Mouse (Mus musculus) embryo, embryonic 10.5 days (tissue): Measurements from ENCODE around the gene Olfr994.

ENCODE experiments used
- DNase-seq: peaks from one replicate; pipeline ENCODE4 v3.0.0-alpha.2; 2015; ENCODE audit warnings: low spot score

Gene Olfr994

DNA sequence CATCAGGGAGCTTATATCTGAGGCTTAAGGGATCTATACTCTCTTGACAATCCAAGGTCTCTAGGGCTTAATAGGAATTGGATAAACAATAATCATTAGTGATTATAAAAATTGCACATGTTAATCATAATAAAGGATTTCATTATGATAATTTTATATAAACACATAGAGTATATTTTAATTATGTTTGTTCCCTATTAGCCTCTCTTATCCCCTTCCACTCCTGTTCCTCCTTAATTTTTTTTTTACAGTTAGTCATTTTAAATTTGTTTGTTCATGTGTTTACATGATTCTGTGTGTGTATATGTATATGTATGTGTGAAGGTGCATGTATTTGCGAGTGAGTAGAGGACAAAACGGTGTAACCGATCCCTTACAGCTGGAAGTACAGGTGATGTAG is at the start of gene Olfr994:
Olfr994 (minus strand) TSS at position 101 of the 400 bp plus-strand sequence.
- DNase-seq: no peak

DNA sequence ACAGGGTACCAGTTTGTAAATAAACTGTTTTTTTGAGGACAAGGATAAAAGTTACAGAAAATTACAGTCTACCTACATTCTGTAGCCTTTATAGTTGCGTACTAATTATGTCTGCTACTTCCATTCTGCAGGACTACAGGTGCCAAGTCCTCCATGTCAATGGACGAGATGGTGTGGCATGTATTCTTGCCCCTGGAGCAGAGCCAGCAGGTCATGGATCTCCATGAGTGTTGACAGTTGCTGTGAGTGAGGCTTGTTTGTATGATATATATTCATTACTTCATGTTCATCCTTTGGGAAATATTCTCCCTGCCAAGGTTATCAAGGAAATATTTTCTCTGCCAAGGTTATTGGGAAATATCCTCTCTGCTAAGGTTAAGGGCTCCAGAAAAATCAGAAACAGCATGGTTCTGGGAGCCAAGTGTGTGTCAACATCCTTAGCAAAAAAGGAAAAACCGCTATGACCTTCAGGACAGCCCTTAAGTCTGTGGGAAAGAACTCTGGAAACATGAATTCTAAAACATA is 30.6 kb upstream of the Olfr994 start:
- no peak for DNase-seq

DNA sequence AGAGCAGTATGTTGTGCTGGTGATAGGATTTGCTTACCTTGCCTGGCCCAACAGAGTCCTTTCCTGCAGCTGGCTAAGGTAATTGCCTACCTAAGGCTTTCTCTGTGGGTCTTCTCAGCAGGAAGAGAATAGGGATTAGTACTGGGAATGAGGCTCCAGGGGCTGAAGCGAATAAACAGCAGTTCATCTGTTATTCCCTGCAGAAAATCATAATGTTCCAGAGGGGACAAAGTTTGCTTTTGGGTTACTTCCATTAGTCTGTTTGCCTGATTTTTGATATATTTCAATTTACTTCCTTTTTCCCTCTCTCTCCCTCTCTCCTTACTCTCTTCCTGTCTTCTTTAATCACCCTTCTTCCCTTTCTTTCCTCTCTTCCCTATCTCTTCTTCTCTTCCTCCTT is 7.3 kb upstream of the Olfr994 start, which contains the start of gene Olfr995:
Olfr995 (minus strand) TSS at position 101 of the 400 bp plus-strand sequence.
- DNase-seq: no peak

DNA sequence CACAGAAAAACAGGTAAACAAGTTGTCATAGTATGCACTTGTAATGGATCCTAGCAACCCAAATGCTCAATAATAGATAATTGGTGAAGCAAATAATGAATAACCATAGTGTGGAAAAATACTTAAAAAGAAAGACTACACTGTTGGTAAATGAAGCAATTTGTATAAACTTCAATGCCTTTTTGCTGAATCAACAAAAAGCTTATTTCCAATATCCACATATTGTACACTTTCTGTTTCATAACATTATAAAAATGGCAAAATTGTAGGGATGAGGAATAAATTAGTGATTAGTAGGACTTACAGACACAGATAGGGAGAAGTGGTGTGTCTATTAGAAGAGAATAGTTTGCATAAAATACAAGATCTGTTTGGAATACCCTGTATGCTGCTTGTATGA is 6.3 kb upstream of the Olfr994 start:
- no peak for DNase-seq

DNA sequence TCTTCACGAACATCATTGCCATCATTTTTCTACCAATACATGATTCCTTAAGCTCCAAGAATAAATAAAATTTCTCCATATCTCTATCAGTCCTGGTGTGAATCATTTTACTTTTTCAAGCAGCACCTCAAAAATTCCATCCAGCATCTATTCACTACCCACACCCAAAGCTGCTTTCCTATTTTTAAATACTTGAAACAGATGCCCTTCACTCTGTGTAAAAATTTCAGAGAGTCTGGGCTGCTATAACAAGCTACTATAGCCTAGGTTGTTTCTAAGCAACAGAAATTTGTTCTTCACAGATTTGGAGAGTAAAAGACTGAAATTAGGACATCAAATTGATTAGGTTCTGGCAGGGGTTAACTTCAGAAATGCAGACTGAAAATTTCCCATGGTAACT is 10.4 kb downstream of the Olfr994 start:
- DNase-seq: no peak

DNA sequence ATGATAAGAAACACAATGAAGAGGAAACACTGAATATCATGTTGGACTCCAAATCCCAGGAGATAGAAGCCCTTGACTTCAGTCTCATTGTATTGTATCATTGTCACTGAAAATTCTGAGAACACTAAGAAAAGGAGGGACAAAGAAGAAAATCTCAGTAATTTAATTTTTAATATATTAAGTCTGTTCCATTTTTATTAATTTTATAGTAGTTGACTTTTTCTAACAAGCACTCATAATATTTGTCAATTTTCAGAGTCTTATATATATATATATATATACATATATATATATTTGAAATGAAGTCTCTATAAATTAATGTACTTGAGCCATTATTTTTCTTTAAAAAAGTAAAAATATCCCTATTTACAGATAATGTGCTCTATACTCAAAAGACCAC is 21.5 kb downstream of the Olfr994 start, which contains the start of gene Olfr993:
Olfr993 (minus strand) TSS at position 101 of the 400 bp plus-strand sequence.
- DNase-seq: no peak

DNA sequence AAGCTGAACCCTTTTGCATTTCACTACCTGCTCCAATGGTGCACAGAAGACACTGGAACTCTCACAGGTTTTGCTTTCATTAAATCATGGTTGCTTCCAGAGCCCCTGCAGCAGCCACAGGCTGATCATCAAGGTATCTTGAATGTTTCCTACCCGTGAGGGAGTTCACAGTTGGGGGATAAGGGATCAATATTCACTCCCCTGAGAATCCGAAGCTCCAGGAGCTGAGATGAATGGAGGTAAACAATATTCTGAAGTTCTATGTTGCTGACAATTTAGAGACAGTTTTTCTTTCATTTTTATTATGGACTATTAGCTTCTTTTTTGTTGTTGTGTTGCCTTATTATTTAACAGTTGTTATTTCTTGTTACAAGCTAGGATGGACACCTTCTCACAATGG is 26.9 kb downstream of the Olfr994 start, which contains the start of gene Olfr992:
Olfr992 (minus strand) TSS at position 101 of the 400 bp plus-strand sequence.
- DNase-seq: no peak
